In the genomic region with DNA sequence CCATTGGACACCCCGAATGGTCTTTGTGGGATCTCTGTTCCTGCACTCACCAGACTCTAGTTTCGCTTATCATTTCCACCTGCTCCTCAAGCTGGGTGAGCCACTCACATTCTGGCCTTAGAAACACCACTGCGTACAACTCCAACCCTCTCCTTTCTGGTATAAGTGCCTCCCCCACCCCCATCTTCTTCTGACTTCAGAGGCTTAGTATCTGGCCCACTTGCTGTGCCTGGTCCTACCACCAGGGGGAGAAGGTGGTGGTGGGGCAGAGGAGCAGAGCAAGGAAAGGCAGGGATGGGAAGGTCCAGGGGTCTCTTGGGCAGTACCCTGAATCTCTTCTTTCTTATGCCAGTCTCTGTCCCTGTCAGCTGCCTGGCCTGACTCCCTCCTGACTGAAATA, we compare ENCODE assay signal across 8 mouse cellular contexts. TPM values are rescaled to one million over a fixed set of nuclear protein-coding genes. Genes with fewer than 3 reads are reported as not detected.
DNase-seq lines count a peak whose midpoint lies in the region; ATAC-seq and TF ChIP-seq lines count a peak whose summit lies in the region.

No protein-coding gene starts in this region.

- H3K9me3 ChIP-seq in lung, postnatal 0 days (ENCODE audit: low read length): no peaks in the 10 kb centered on the region

- DNase-seq in left cerebral cortex, adult 18-20 months (ENCODE audit: low spot score in 2 of 2): peak; percentile 59 to 72
- no peak for DNase-seq in left cerebral cortex, postnatal 36 days (ENCODE audit: low spot score in 2 of 2)
- DNase-seq in Muller cell, postnatal 12 days (ENCODE audit: inconsistent ontology term): peak; percentile 61
- DNase-seq in brain, embryonic 14.5 days (ENCODE audit: low read depth): peak; percentile 28
- DNase-seq in heart, postnatal 10 days: peak; percentile 72 to 83
- peak; percentile 71 for DNase-seq in lung, postnatal 0 days (ENCODE audit: low spot score)
- DNase-seq in spleen, postnatal 36 days (ENCODE audit: low spot score in 2 of 2): peak; percentile 37 to 41
- no peak for DNase-seq in yolk sac, embryonic 10.5 days (ENCODE audit: low spot score)

- H3K4me1 ChIP-seq in lung, postnatal 0 days (ENCODE audit: insufficient read depth, low read depth, low read length): no peaks in the 10 kb centered on the region

- intact Hi-C loops in left cerebral cortex, postnatal 36 days (cut with DNase I): loop anchor here (5.0 kb wide), 1 partner anchor 415 kb away; no protein-coding TSS in a partner anchor
- intact Hi-C loops in heart, postnatal 10 days (cut with DNase I): loop anchor here (2.0 kb wide), 1 partner anchor 414 kb away; no protein-coding TSS in a partner anchor

- H3K36me3 ChIP-seq in lung, postnatal 0 days (ENCODE audit: insufficient read depth, low read length): no peaks in the 10 kb centered on the region

- H3K9ac ChIP-seq in lung, postnatal 0 days (replicated peaks; ENCODE audit: low read depth): no peak overlapping the region

- peak; percentile 73 for TF ChIP-seq CTCF in brain, embryonic 14.5 days (IDR thresholded peaks at IDR 0.05; ENCODE audit: borderline replicate concordance, extremely low read depth, insufficient read depth, insufficient read length)
- TF ChIP-seq CTCF in lung, postnatal 0 days (IDR thresholded peaks at IDR 0.05): peak; percentile 96

- H3K27me3 ChIP-seq in lung, postnatal 0 days (replicated peaks; ENCODE audit: insufficient read depth, low read length): no peaks in the 10 kb centered on the region

- TF ChIP-seq EP300 in lung, postnatal 0 days (IDR thresholded peaks at IDR 0.05): no peak

- WGBS in lung, postnatal 0 days: 58% methylated on average over 3 of the region's 3 CpGs

- H3K4me3 ChIP-seq in lung, postnatal 0 days (ENCODE audit: low read depth, low read length): no peak overlapping the region

- H3K4me2 ChIP-seq in lung, postnatal 0 days (replicated peaks; ENCODE audit: low read depth, low read length): no peak overlapping the region

- no peak for TF ChIP-seq POLR2A in brain, embryonic 14.5 days (IDR thresholded peaks at IDR 0.05; ENCODE audit: borderline replicate concordance, extremely low read depth, insufficient read depth, insufficient read length, poor library complexity, severe bottlenecking)

- no peak overlapping the region for H3K27ac ChIP-seq in lung, postnatal 0 days (ENCODE audit: low read length)

- ATAC-seq in lung, postnatal 0 days: peak; percentile 53

RNA-seq across cellular contexts. Expression of a gene that starts 5.3 kb away (rescaled TPM):
- total RNA-seq in left cerebral cortex, adult 18-20 months (2021): 10 to 100 TPM; 30.8 to 35.5 TPM
- total RNA-seq in left cerebral cortex, postnatal 36 days (2021): 10 to 100 TPM; 35.7 to 36.5 TPM
- polyA plus RNA-seq in brain, embryonic 14.5 days (2012; rRNA removed): 38.1 and 41.8 TPM in 2 replicates
- 10 to 100 TPM; 15.5 to 17.7 TPM for total RNA-seq in heart, postnatal 10 days (2021)
- polyA plus RNA-seq in lung, postnatal 0 days (2015; fragmentation: Nextera tagmentation; extraction: Ambion mirVana): 8.4 and 10.8 TPM in 2 replicates

Comparison
In these comparisons a context has a peak if more than half of its experiments do, and no peak if none do; other contexts are left out.
1. DNase-seq: peak in left cerebral cortex, adult 18-20 months (2 of 2), Muller cell, postnatal 12 days (single experiment), brain, embryonic 14.5 days (single experiment), heart, postnatal 10 days (2 of 2), lung, postnatal 0 days (single experiment) and spleen, postnatal 36 days (2 of 2); none in left cerebral cortex, postnatal 36 days (0 of 2) and yolk sac, embryonic 10.5 days (single experiment).